Mouse (Mus musculus): ENCODE results near the gene Stard8. TPM values are rescaled to one million over a fixed set of nuclear protein-coding genes. Genes with fewer than 3 reads are reported as not detected.
"Not testable (repeated sequence)": the region's sequence is repeated elsewhere in the genome, so short reads cannot be mapped to it uniquely, and the experiment has no call there.

Gene Stard8
- 7.7 and 9.2 TPM in 2 replicates for polyA plus RNA-seq (2016; fragmentation: Nextera tagmentation; extraction: Ambion mirVana)

GRCm38 (mm10) chrX:99003046-99003445 is at the start of gene Stard8:
TSS of gene Stard8 (plus strand) at chrX:99003248.
- no peaks in the 10 kb centered on the region for H3K36me3 ChIP-seq
- no peaks in the 10 kb centered on the region for H3K9me3 ChIP-seq
- ATAC-seq (ENCODE audit: low FRiP score, low read depth), result no peak
- H3K9ac ChIP-seq, result no peak within 1 kb of the TSS
- 57% methylated on average over 9 of the region's 9 CpGs for WGBS
- no peaks in the 10 kb centered on the region for H3K4me1 ChIP-seq
- no peaks in the 10 kb centered on the region for H3K27me3 ChIP-seq (replicated peaks)
- H3K4me2 ChIP-seq (replicated peaks), result no peak within 1 kb of the TSS
- no peak within 1 kb of the TSS for H3K4me3 ChIP-seq
- H3K27ac ChIP-seq, result no peak within 1 kb of the TSS

GRCm38 (mm10) chrX:98953941-98954340 is 49.1 kb upstream of the Stard8 start:
- Histone ChIP-seq H3K4me2 (replicated peaks) (no peak overlapping the region), H3K36me3 (no peaks in the 10 kb centered on the region), H3K9ac (no peak overlapping the region), H3K27me3 (replicated peaks) (no peaks in the 10 kb centered on the region), H3K9me3 (no peaks in the 10 kb centered on the region), H3K4me3 (no peak overlapping the region), H3K4me1 (no peaks in the 10 kb centered on the region), H3K27ac (no peak overlapping the region)
- no peak for ATAC-seq (ENCODE audit: low FRiP score, low read depth)
- 29% methylated on average over 6 of the region's 6 CpGs for WGBS

- no peak overlapping the region for H3K4me2 ChIP-seq (replicated peaks)
- WGBS, result 88% methylated on average over 9 of the region's 9 CpGs
- no peaks in the 10 kb centered on the region for H3K9me3 ChIP-seq
- no peak overlapping the region for H3K27ac ChIP-seq
- ATAC-seq (ENCODE audit: low FRiP score, low read depth), result no peak
- no peak overlapping the region for H3K9ac ChIP-seq
- no peaks in the 10 kb centered on the region for H3K36me3 ChIP-seq
- no peak overlapping the region for H3K4me3 ChIP-seq
- no peaks in the 10 kb centered on the region for H3K27me3 ChIP-seq (replicated peaks)
- H3K4me1 ChIP-seq, result no peaks in the 10 kb centered on the region
These were observed 44.8 kb upstream of the Stard8 start for GRCm38 (mm10) chrX:98958287-98958686.

GRCm38 (mm10) chrX:98959050-98959449 is 44.0 kb upstream of the Stard8 start:
- no peaks in the 10 kb centered on the region for H3K27me3 ChIP-seq (replicated peaks)
- H3K27ac ChIP-seq, result no peak overlapping the region
- H3K4me2 ChIP-seq (replicated peaks), result no peak overlapping the region
- ATAC-seq (ENCODE audit: low FRiP score, low read depth), result no peak
- H3K4me3 ChIP-seq, result no peak overlapping the region
- H3K36me3 ChIP-seq, result no peaks in the 10 kb centered on the region
- WGBS, result 70% methylated on average over 4 of the region's 4 CpGs
- H3K4me1 ChIP-seq, result no peaks in the 10 kb centered on the region
- no peaks in the 10 kb centered on the region for H3K9me3 ChIP-seq
- H3K9ac ChIP-seq, result no peak overlapping the region

- no peak overlapping the region for H3K27ac ChIP-seq
- H3K4me3 ChIP-seq, result no peak overlapping the region
- no peaks in the 10 kb centered on the region for H3K36me3 ChIP-seq
- H3K4me2 ChIP-seq (replicated peaks), result no peak overlapping the region
- H3K27me3 ChIP-seq (replicated peaks), result no peaks in the 10 kb centered on the region
- H3K9ac ChIP-seq, result no peak overlapping the region
- ATAC-seq (ENCODE audit: low FRiP score, low read depth), result no peak
- no peaks in the 10 kb centered on the region for H3K4me1 ChIP-seq
- no peaks in the 10 kb centered on the region for H3K9me3 ChIP-seq
These were observed 39.3 kb upstream of the Stard8 start for GRCm38 (mm10) chrX:98963742-98964141.

- H3K9ac ChIP-seq, result no peak overlapping the region
- H3K36me3 ChIP-seq, result no peaks in the 10 kb centered on the region
- H3K9me3 ChIP-seq, result no peaks in the 10 kb centered on the region
- H3K4me3 ChIP-seq, result no peak overlapping the region
- no peak for ATAC-seq (ENCODE audit: low FRiP score, low read depth)
- no peaks in the 10 kb centered on the region for H3K27me3 ChIP-seq (replicated peaks)
- no peaks in the 10 kb centered on the region for H3K4me1 ChIP-seq
- H3K4me2 ChIP-seq (replicated peaks), result no peak overlapping the region
- no peak overlapping the region for H3K27ac ChIP-seq
These were observed 38.5 kb upstream of the Stard8 start for GRCm38 (mm10) chrX:98964513-98964912.

GRCm38 (mm10) chrX:98986611-98987010 is 16.4 kb upstream of the Stard8 start:
- H3K9ac ChIP-seq; ATAC-seq (ENCODE audit: low FRiP score, low read depth); H3K9me3 ChIP-seq; H3K27ac ChIP-seq; H3K4me2 ChIP-seq (replicated peaks); H3K27me3 ChIP-seq (replicated peaks); H3K36me3 ChIP-seq; H3K4me3 ChIP-seq; H3K4me1 ChIP-seq: not testable (repeated sequence)
- WGBS, result 57% methylated on average over 5 of the region's 5 CpGs

GRCm38 (mm10) chrX:98989574-98989973 is 13.5 kb upstream of the Stard8 start:
- Histone ChIP-seq H3K9ac (no peak overlapping the region), H3K4me3 (no peak overlapping the region), H3K36me3 (no peaks in the 10 kb centered on the region), H3K4me1 (no peaks in the 10 kb centered on the region), H3K27me3 (replicated peaks) (no peaks in the 10 kb centered on the region), H3K4me2 (replicated peaks) (no peak overlapping the region), H3K9me3 (no peaks in the 10 kb centered on the region), H3K27ac (no peak overlapping the region)
- ATAC-seq (ENCODE audit: low FRiP score, low read depth), result no peak
- 43% methylated on average over 6 of the region's 6 CpGs for WGBS

- no peaks in the 10 kb centered on the region for H3K4me1 ChIP-seq
- H3K4me3 ChIP-seq, result no peak overlapping the region
- no peak for ATAC-seq (ENCODE audit: low FRiP score, low read depth)
- no peak overlapping the region for H3K9ac ChIP-seq
- H3K36me3 ChIP-seq, result no peaks in the 10 kb centered on the region
- 88% methylated on average over 6 of the region's 6 CpGs for WGBS
- no peaks in the 10 kb centered on the region for H3K27me3 ChIP-seq (replicated peaks)
- H3K4me2 ChIP-seq (replicated peaks), result no peak overlapping the region
- H3K9me3 ChIP-seq, result no peaks in the 10 kb centered on the region
- no peak overlapping the region for H3K27ac ChIP-seq
These were observed 983 bp upstream of the Stard8 start for GRCm38 (mm10) chrX:99002065-99002464.

- Histone ChIP-seq H3K36me3 (no peaks in the 10 kb centered on the region), H3K4me1 (no peaks in the 10 kb centered on the region), H3K9me3 (no peaks in the 10 kb centered on the region), H3K27ac (no peak overlapping the region), H3K4me3 (no peak overlapping the region), H3K9ac (no peak overlapping the region), H3K27me3 (replicated peaks) (no peaks in the 10 kb centered on the region), H3K4me2 (replicated peaks) (no peak overlapping the region)
- no peak for ATAC-seq (ENCODE audit: low FRiP score, low read depth)
- 82% methylated on average over 5 of the region's 5 CpGs for WGBS
These were observed 7.5 kb downstream of the Stard8 start for GRCm38 (mm10) chrX:99010581-99010980.

- Histone ChIP-seq H3K4me3 (no peak overlapping the region), H3K9ac (no peak overlapping the region), H3K9me3 (no peaks in the 10 kb centered on the region), H3K4me1 (no peaks in the 10 kb centered on the region), H3K36me3 (no peaks in the 10 kb centered on the region), H3K27me3 (replicated peaks) (no peaks in the 10 kb centered on the region), H3K4me2 (replicated peaks) (no peak overlapping the region), H3K27ac (no peak overlapping the region)
- WGBS, result 83% methylated on average over 3 of the region's 3 CpGs
- ATAC-seq (ENCODE audit: low FRiP score, low read depth), result no peak
These were observed 8.2 kb downstream of the Stard8 start for GRCm38 (mm10) chrX:99011281-99011680.

- no peaks in the 10 kb centered on the region for H3K27me3 ChIP-seq (replicated peaks)
- no peak for ATAC-seq (ENCODE audit: low FRiP score, low read depth)
These were observed 9.4 kb downstream of the Stard8 start for GRCm38 (mm10) chrX:99012486-99012885.

GRCm38 (mm10) chrX:99015705-99016104 is 12.7 kb downstream of the Stard8 start:
- 79% methylated on average over 2 of the region's 2 CpGs for WGBS

More at GRCm38 (mm10) chrX:99012486-99012885, 9.4 kb downstream of the Stard8 start:
- no peak overlapping the region for H3K4me2 ChIP-seq (replicated peaks)
- H3K4me1 ChIP-seq, result no peaks in the 10 kb centered on the region
- H3K9ac ChIP-seq, result no peak overlapping the region
- H3K4me3 ChIP-seq, result no peak overlapping the region
- 80% methylated on average over 3 of the region's 3 CpGs for WGBS
- no peaks in the 10 kb centered on the region for H3K9me3 ChIP-seq
- H3K27ac ChIP-seq, result no peak overlapping the region
- no peaks in the 10 kb centered on the region for H3K36me3 ChIP-seq

More at GRCm38 (mm10) chrX:99015705-99016104, 12.7 kb downstream of the Stard8 start:
- H3K27me3 ChIP-seq (replicated peaks), result no peaks in the 10 kb centered on the region
- ATAC-seq (ENCODE audit: low FRiP score, low read depth), result no peak
- no peak overlapping the region for H3K4me3 ChIP-seq
- no peak overlapping the region for H3K27ac ChIP-seq
- H3K9me3 ChIP-seq, result no peaks in the 10 kb centered on the region
- no peaks in the 10 kb centered on the region for H3K4me1 ChIP-seq
- H3K4me2 ChIP-seq (replicated peaks), result no peak overlapping the region
- no peak overlapping the region for H3K9ac ChIP-seq
- no peaks in the 10 kb centered on the region for H3K36me3 ChIP-seq
